In the genomic region with DNA sequence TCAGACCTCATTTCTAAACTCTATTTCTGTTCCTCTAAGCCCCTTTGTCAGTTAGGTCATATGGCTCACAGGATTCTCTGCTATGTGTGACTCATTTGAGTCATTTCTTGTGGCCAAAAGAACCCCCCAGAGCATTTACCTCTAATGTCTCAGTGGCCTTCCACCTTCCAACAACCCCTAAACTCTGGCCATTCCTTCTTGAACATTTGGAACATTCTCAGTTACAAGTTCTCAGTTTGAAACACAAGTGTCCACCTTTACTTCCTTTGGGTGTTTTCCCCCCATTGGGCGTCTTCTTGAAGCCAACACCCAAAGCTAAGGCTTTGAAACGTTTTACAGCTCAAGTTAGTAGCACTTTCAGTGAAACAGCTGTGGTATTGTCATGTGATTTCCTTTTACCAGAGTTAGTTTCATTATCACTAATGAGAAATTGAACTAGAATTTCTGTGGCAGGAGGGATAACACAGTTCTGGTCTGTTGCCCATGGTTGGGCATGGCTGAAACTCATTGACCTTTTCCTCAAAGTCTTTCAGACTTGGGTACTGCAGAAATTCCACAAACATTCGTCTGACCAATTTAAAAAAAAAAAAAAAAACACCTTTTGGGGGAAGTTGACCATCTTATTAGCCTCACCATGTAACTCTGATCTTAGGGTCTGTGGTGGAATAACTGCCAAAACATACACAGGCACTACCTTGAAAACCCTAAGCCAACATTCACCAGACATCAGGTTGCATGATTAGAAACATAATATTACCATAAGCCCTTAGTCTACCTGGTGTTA, we compare ENCODE assay signal across 10 mouse cellular contexts.
DNase-seq lines count a peak whose midpoint lies in the region; ATAC-seq and TF ChIP-seq lines count a peak whose summit lies in the region.
"Had no signal": no experiment of that assay in that cellular context is flagged by ENCODE, and none has a peak within 500 bp of the region (broad histone marks: within the 10 kb centered on the region; RNA-seq: fewer than 3 reads in every experiment).

No protein-coding gene starts in this region.

- DNase-seq in spleen, adult 2 months (ENCODE audit: low read depth in 1 of 2, low spot score in 2 of 2) = peak; percentile 23 to 75
- DNase-seq in spleen, adult 12 weeks (ENCODE audit: low spot score) = no peak
- DNase-seq in T-cell, adult 2 months (ENCODE audit: low spot score) = peak; percentile 66
- no peak for DNase-seq in left cerebral cortex, adult 18-20 months (ENCODE audit: low spot score in 2 of 2)
- no peak for DNase-seq in layer of hippocampus, postnatal 36 days
- DNase-seq: cerebellum, adult 11 months; lung, postnatal 10 days had no signal

- peaks cover 7% of the 10 kb centered on the region for H3K4me1 ChIP-seq in spleen, adult 2 months (ENCODE audit: control insufficient read depth, insufficient read depth, insufficient read length)
- H3K4me1 ChIP-seq in kidney, embryonic 16.5 days (ENCODE audit: insufficient read depth, low read length) = no peaks in the 10 kb centered on the region
- H3K4me1 ChIP-seq in midbrain, embryonic 15.5 days = no peaks in the 10 kb centered on the region
- H3K4me1 ChIP-seq: embryonic facial prominence, embryonic 15.5 days had no signal

- peak overlapping the region; percentile 76 for H3K27ac ChIP-seq in spleen, adult 2 months (ENCODE audit: insufficient read depth, low read length)
- no peak overlapping the region for H3K27ac ChIP-seq in kidney, embryonic 16.5 days (ENCODE audit: low read length)
- H3K27ac ChIP-seq in midbrain, embryonic 15.5 days = no peak overlapping the region
- H3K27ac ChIP-seq: embryonic facial prominence, embryonic 15.5 days had no signal

- no peak overlapping the region for H3K4me2 ChIP-seq in kidney, embryonic 16.5 days (replicated peaks; ENCODE audit: low read depth, low read length)
- no peak overlapping the region for H3K4me2 ChIP-seq in midbrain, embryonic 15.5 days
- H3K4me2 ChIP-seq: embryonic facial prominence, embryonic 15.5 days had no signal

- no peak for TF ChIP-seq POLR2A in spleen, adult 2 months (IDR thresholded peaks at IDR 0.05; ENCODE audit: low read depth, low read length)

- no peaks in the 10 kb centered on the region for H3K27me3 ChIP-seq in spleen, adult 2 months (ENCODE audit: control insufficient read depth, insufficient read depth, low read length)
- no peaks in the 10 kb centered on the region for H3K27me3 ChIP-seq in kidney, embryonic 16.5 days (ENCODE audit: insufficient read depth, low read length)
- no peaks in the 10 kb centered on the region for H3K27me3 ChIP-seq in midbrain, embryonic 15.5 days (replicated peaks)
- H3K27me3 ChIP-seq: embryonic facial prominence, embryonic 15.5 days had no signal

- no peak overlapping the region for H3K9ac ChIP-seq in kidney, embryonic 16.5 days (replicated peaks; ENCODE audit: low read length)
- no peak overlapping the region for H3K9ac ChIP-seq in midbrain, embryonic 15.5 days
- H3K9ac ChIP-seq: embryonic facial prominence, embryonic 15.5 days had no signal

- H3K4me3 ChIP-seq in spleen, adult 2 months (ENCODE audit: extremely low read depth, insufficient read depth, insufficient read length) = no peak overlapping the region
- H3K4me3 ChIP-seq in kidney, embryonic 16.5 days (ENCODE audit: low read length) = no peak overlapping the region
- no peak overlapping the region for H3K4me3 ChIP-seq in midbrain, embryonic 15.5 days
- H3K4me3 ChIP-seq: embryonic facial prominence, embryonic 15.5 days had no signal

- whole genome bisulfite sequencing in spleen, adult 2 months = 5% methylated on average over 3 of the region's 3 CpGs
- WGBS in kidney, embryonic 16.5 days = 31% methylated on average over 3 of the region's 3 CpGs
- 61% methylated on average over 3 of the region's 3 CpGs for WGBS in midbrain, embryonic 15.5 days

- peak; percentile 42; the same call in 1 of the 2 replicates for ATAC-seq in kidney, embryonic 16.5 days (ENCODE audit: low FRiP score, low TSS enrichment)
- ATAC-seq in midbrain, embryonic 15.5 days (replicated peaks) = no peak

- H3K9me3 ChIP-seq in kidney, embryonic 16.5 days (ENCODE audit: low read length) = no peaks in the 10 kb centered on the region
- H3K9me3 ChIP-seq in midbrain, embryonic 15.5 days = no peaks in the 10 kb centered on the region
- H3K9me3 ChIP-seq: embryonic facial prominence, embryonic 15.5 days had no signal

- no peak for TF ChIP-seq CTCF in spleen, adult 2 months (IDR thresholded peaks at IDR 0.05; ENCODE audit: extremely low read depth, insufficient read depth, insufficient read length, insufficient replicate concordance)

- no peaks in the 10 kb centered on the region for H3K36me3 ChIP-seq in spleen, adult 2 months (ENCODE audit: control insufficient read depth, insufficient read depth, low read length)
- no peaks in the 10 kb centered on the region for H3K36me3 ChIP-seq in kidney, embryonic 16.5 days (ENCODE audit: insufficient read depth, low read length)
- H3K36me3 ChIP-seq in midbrain, embryonic 15.5 days (replicated peaks) = no peaks in the 10 kb centered on the region
- H3K36me3 ChIP-seq: embryonic facial prominence, embryonic 15.5 days had no signal

Comparison
In these comparisons a context has a peak if more than half of its experiments do, and no peak if none do; other contexts are left out.
1. DNase-seq: peak in spleen, adult 2 months (2 of 2) and T-cell, adult 2 months (single experiment); none in spleen, adult 12 weeks (single experiment), left cerebral cortex, adult 18-20 months (0 of 2) and layer of hippocampus, postnatal 36 days (0 of 2).